11 mouse cellular contexts compared by ENCODE assay signal in the genomic region with DNA sequence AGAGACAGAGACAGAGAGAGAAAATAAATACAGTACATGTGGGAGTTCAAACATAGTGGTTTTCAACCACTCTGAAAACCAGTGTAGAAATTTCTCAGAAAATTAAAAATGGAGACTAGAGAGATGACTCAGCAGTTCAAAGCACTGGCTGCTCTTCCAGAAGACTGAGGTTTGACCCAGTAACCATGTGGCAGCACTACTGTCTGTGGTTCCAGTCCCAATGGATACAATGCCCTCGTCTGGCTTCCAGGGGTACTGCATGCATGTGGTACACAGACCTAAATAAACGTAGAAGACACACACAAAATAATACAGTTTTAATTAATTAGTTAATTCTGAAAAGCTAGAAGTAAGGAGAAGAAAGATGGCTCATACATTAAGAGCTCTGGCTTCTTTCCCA. TPM values are rescaled to one million over a fixed set of nuclear protein-coding genes. Genes with fewer than 3 reads are reported as not detected.
DNase-seq lines count a peak whose midpoint lies in the region; ATAC-seq and TF ChIP-seq lines count a peak whose summit lies in the region.
"Had no signal": no experiment of that assay in that cellular context is flagged by ENCODE, and none has a peak within 500 bp of the region (broad histone marks: within the 10 kb centered on the region; RNA-seq: fewer than 3 reads in every experiment).

No protein-coding gene starts in this region.

- 65% methylated on average over 2 of the region's 2 CpGs for WGBS in heart, embryonic 10.5 days
- 68% methylated on average over 2 of the region's 2 CpGs for WGBS in stomach, postnatal 0 days

- H3K9ac ChIP-seq in stomach, postnatal 0 days (ENCODE audit: low read length), result no peak overlapping the region
- H3K9ac ChIP-seq: liver, embryonic 15.5 days had no signal

- no peak overlapping the region for H3K27ac ChIP-seq in heart, embryonic 10.5 days
- H3K27ac ChIP-seq in stomach, postnatal 0 days (replicated peaks), result no peak overlapping the region
- H3K27ac ChIP-seq: liver, embryonic 15.5 days had no signal

- no peak overlapping the region for H3K4me2 ChIP-seq in stomach, postnatal 0 days (replicated peaks; ENCODE audit: low read depth)
- H3K4me2 ChIP-seq: liver, embryonic 15.5 days had no signal

- 0 out of 2 replicates have a peak, but pooled peaks cover 2% of the 10 kb centered on the region for H3K9me3 ChIP-seq in heart, embryonic 10.5 days
- no peaks in the 10 kb centered on the region for H3K9me3 ChIP-seq in stomach, postnatal 0 days (ENCODE audit: control insufficient read depth, low read length)
- H3K9me3 ChIP-seq: liver, embryonic 15.5 days had no signal

- H3K4me1 ChIP-seq in heart, embryonic 10.5 days, result no peaks in the 10 kb centered on the region
- no peaks in the 10 kb centered on the region for H3K4me1 ChIP-seq in stomach, postnatal 0 days (replicated peaks; ENCODE audit: control insufficient read depth, insufficient read depth)
- H3K4me1 ChIP-seq: liver, embryonic 15.5 days had no signal

- no peaks in the 10 kb centered on the region for H3K36me3 ChIP-seq in heart, embryonic 10.5 days
- H3K36me3 ChIP-seq in stomach, postnatal 0 days (ENCODE audit: control insufficient read depth, insufficient read depth, low read length), result no peaks in the 10 kb centered on the region
- H3K36me3 ChIP-seq: liver, embryonic 15.5 days had no signal

- H3K4me3 ChIP-seq in heart, embryonic 10.5 days, result no peak overlapping the region
- H3K4me3 ChIP-seq in stomach, postnatal 0 days (ENCODE audit: low read depth, low read length), result no peak overlapping the region
- H3K4me3 ChIP-seq: liver, embryonic 15.5 days had no signal

- peak; percentile 42 for DNase-seq in heart, embryonic 10.5 days (ENCODE audit: low spot score)
- DNase-seq in heart, adult 18-20 months, result no peak
- DNase-seq in thymus, postnatal 0 days (ENCODE audit: low spot score), result peak; percentile 3
- no peak for DNase-seq in thymus, postnatal 25 days
- DNase-seq in stomach, postnatal 0 days (ENCODE audit: low spot score), result peak; percentile 21
- no peak for DNase-seq in right cerebral cortex, postnatal 36 days (ENCODE audit: low spot score in 2 of 2)
- DNase-seq in urinary bladder, postnatal 14 days (ENCODE audit: low spot score), result no peak
- DNase-seq: heart, postnatal 4 days had no signal

- TF ChIP-seq EP300 in stomach, postnatal 0 days (optimal IDR thresholded peaks at IDR 0.05), result no peak

- ATAC-seq in common myeloid progenitor, adult 5-6 weeks (replicated peaks; ENCODE audit: low read depth, poor library complexity, severe bottlenecking), result peak; percentile 73; the same call in 1 of the 2 replicates
- ATAC-seq in stomach, postnatal 0 days (ENCODE audit: low FRiP score, low TSS enrichment), result no peak

- no peaks in the 10 kb centered on the region for H3K27me3 ChIP-seq in heart, embryonic 10.5 days (ENCODE audit: insufficient read depth, poor library complexity, severe bottlenecking)
- no peaks in the 10 kb centered on the region for H3K27me3 ChIP-seq in stomach, postnatal 0 days (ENCODE audit: control insufficient read depth, insufficient read depth, low read length)
- H3K27me3 ChIP-seq: liver, embryonic 15.5 days had no signal

- TF ChIP-seq CTCF in stomach, postnatal 0 days (IDR thresholded peaks at IDR 0.05; ENCODE audit: low read depth), result peak; percentile 66

RNA-seq across cellular contexts. Expression of gene Ces3a, which starts 23.4 kb away (rescaled TPM):
- polyA plus RNA-seq in heart, embryonic 10.5 days (2016; fragmentation: Nextera tagmentation; extraction: Ambion mirVana), result not detected in 2 replicates
- not detected for total RNA-seq in heart, adult 18-20 months (2021)
- 0.07 TPM in 1 of 2 replicates, not detected in the other for polyA plus RNA-seq in thymus, postnatal 0 days (2015; fragmentation: Nextera tagmentation; extraction: Ambion mirVana)
- not detected in 2 replicates for total RNA-seq in common myeloid progenitor, adult 5-6 weeks (2017)
- 0.96 and 1.3 TPM in 2 replicates for polyA plus RNA-seq in stomach, postnatal 0 days (2015; fragmentation: Nextera tagmentation; extraction: Ambion mirVana)
- total RNA-seq: heart, postnatal 4 days had no signal
- polyA plus RNA-seq: neural tube, embryonic 14.5 days had no signal

RNA-seq across cellular contexts. Expression of gene Ces2h, which starts 24.4 kb away (rescaled TPM):
- polyA plus RNA-seq in heart, embryonic 10.5 days (2016; fragmentation: Nextera tagmentation; extraction: Ambion mirVana), result not detected in 2 replicates
- total RNA-seq in heart, adult 18-20 months (2021), result not detected
- not detected in 2 replicates for polyA plus RNA-seq in thymus, postnatal 0 days (2015; fragmentation: Nextera tagmentation; extraction: Ambion mirVana)
- total RNA-seq in common myeloid progenitor, adult 5-6 weeks (2017), result not detected in 2 replicates
- polyA plus RNA-seq in stomach, postnatal 0 days (2015; fragmentation: Nextera tagmentation; extraction: Ambion mirVana), result not detected in 2 replicates
- total RNA-seq: heart, postnatal 4 days had no signal
- polyA plus RNA-seq: liver, embryonic 15.5 days; neural tube, embryonic 14.5 days had no signal

RNA-seq across cellular contexts. Expression of gene Ces3b, which starts 58.5 kb away (rescaled TPM):
- 0.15 TPM in 1 of 2 replicates, not detected in the other for polyA plus RNA-seq in heart, embryonic 10.5 days (2016; fragmentation: Nextera tagmentation; extraction: Ambion mirVana)
- not detected for total RNA-seq in heart, adult 18-20 months (2021)
- not detected in 2 replicates for polyA plus RNA-seq in thymus, postnatal 0 days (2015; fragmentation: Nextera tagmentation; extraction: Ambion mirVana)
- not detected in 2 replicates for total RNA-seq in common myeloid progenitor, adult 5-6 weeks (2017)
- not detected in 2 replicates for polyA plus RNA-seq in stomach, postnatal 0 days (2015; fragmentation: Nextera tagmentation; extraction: Ambion mirVana)
- total RNA-seq: heart, postnatal 4 days had no signal
- polyA plus RNA-seq: liver, embryonic 15.5 days; neural tube, embryonic 14.5 days had no signal

Comparison
In these comparisons a context has a peak if more than half of its experiments do, and no peak if none do; other contexts are left out.
1. DNase-seq: peak in heart, embryonic 10.5 days (single experiment), thymus, postnatal 0 days (single experiment) and stomach, postnatal 0 days (single experiment); none in heart, adult 18-20 months (0 of 2), thymus, postnatal 25 days (single experiment), right cerebral cortex, postnatal 36 days (0 of 2) and urinary bladder, postnatal 14 days (single experiment).